Comparison of ENCODE assay signal across 10 mouse cellular contexts in the genomic region with DNA sequence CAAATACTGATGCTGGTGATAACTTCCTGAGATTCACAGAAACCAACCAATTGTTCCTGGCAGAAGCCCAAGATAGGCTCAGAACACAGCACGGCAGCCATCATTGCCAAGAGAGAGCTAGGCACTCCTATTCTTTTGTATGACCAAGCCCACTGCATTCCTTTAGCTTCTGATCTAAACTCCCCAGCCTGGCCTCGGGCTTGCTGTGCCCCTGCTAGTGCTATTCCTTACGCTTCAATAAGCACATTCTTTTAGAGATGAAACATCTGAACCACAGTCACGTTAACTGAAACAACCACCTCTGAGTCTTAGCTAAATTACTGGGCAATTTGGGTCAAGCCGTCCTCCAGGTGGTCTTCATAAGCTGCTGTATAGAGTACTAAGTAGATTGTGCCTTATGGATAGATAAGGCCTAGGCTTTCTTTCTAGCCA. TPM values are rescaled to one million over a fixed set of nuclear protein-coding genes. Genes with fewer than 3 reads are reported as not detected.
DNase-seq lines count a peak whose midpoint lies in the region; ATAC-seq and TF ChIP-seq lines count a peak whose summit lies in the region.
"Had no signal": no experiment of that assay in that cellular context is flagged by ENCODE, and none has a peak within 500 bp of the region (broad histone marks: within the 10 kb centered on the region; RNA-seq: fewer than 3 reads in every experiment).

No protein-coding gene starts in this region.

- WGBS in kidney, postnatal 0 days, result 33% methylated on average over 5 of the region's 5 CpGs
- 33% methylated on average over 5 of the region's 5 CpGs for WGBS in embryonic facial prominence, embryonic 13.5 days
- 72% methylated on average over 5 of the region's 5 CpGs for WGBS in heart, embryonic 10.5 days
- WGBS in intestine, postnatal 0 days, result 71% methylated on average over 5 of the region's 5 CpGs

- H3K36me3 ChIP-seq in kidney, postnatal 0 days (ENCODE audit: insufficient read depth, low read length), result peaks cover 37% of the 10 kb centered on the region; the same call in 1 of the 2 replicates
- H3K36me3 ChIP-seq in embryonic facial prominence, embryonic 13.5 days, result peaks cover 61% of the 10 kb centered on the region
- H3K36me3 ChIP-seq in heart, embryonic 10.5 days, result peaks cover 66% of the 10 kb centered on the region
- peaks cover 53% of the 10 kb centered on the region for H3K36me3 ChIP-seq in intestine, postnatal 0 days (ENCODE audit: control insufficient read depth, insufficient read depth)

- H3K27me3 ChIP-seq in kidney, postnatal 0 days (ENCODE audit: insufficient read depth, low read length), result no peaks in the 10 kb centered on the region
- no peaks in the 10 kb centered on the region for H3K27me3 ChIP-seq in embryonic facial prominence, embryonic 13.5 days
- H3K27me3 ChIP-seq in heart, embryonic 10.5 days (ENCODE audit: insufficient read depth, poor library complexity, severe bottlenecking), result no peaks in the 10 kb centered on the region
- no peaks in the 10 kb centered on the region for H3K27me3 ChIP-seq in intestine, postnatal 0 days (replicated peaks; ENCODE audit: control insufficient read depth, insufficient read depth, low read length)
- H3K27me3 ChIP-seq: embryonic facial prominence, embryonic 12.5 days; limb, embryonic 12.5 days had no signal

- H3K9me3 ChIP-seq in kidney, postnatal 0 days (replicated peaks; ENCODE audit: low read length), result no peaks in the 10 kb centered on the region
- no peaks in the 10 kb centered on the region for H3K9me3 ChIP-seq in embryonic facial prominence, embryonic 13.5 days
- no peaks in the 10 kb centered on the region for H3K9me3 ChIP-seq in heart, embryonic 10.5 days
- no peaks in the 10 kb centered on the region for H3K9me3 ChIP-seq in intestine, postnatal 0 days (ENCODE audit: control insufficient read depth)
- H3K9me3 ChIP-seq: limb, embryonic 12.5 days had no signal

- ATAC-seq in kidney, postnatal 0 days (replicated peaks; ENCODE audit: low FRiP score, low read depth), result no peak; the same call in 1 of the 2 replicates
- ATAC-seq in embryonic facial prominence, embryonic 13.5 days (ENCODE audit: insufficient number of reproducible peaks, insufficient read depth, low FRiP score, low TSS enrichment, low read depth), result no peak
- ATAC-seq in intestine, postnatal 0 days, result no peak

- peak; percentile 61 for DNase-seq in kidney, postnatal 0 days (ENCODE audit: low spot score)
- no peak for DNase-seq in kidney, adult 8-10 months
- DNase-seq in layer of hippocampus, postnatal 14 days (ENCODE audit: low spot score in 2 of 2), result peak; percentile 34 to 67
- DNase-seq in retina, postnatal 7 days (ENCODE audit: low read depth, low spot score), result peak; percentile 11
- DNase-seq in heart, embryonic 10.5 days (ENCODE audit: low spot score), result no peak
- DNase-seq in heart, postnatal 4 days, result no peak

- H3K4me3 ChIP-seq in kidney, postnatal 0 days (replicated peaks; ENCODE audit: low read depth, low read length), result no peak overlapping the region
- no peak overlapping the region for H3K4me3 ChIP-seq in embryonic facial prominence, embryonic 13.5 days
- no peak overlapping the region for H3K4me3 ChIP-seq in heart, embryonic 10.5 days
- H3K4me3 ChIP-seq in intestine, postnatal 0 days (ENCODE audit: low read depth, low read length), result no peak overlapping the region
- H3K4me3 ChIP-seq: embryonic facial prominence, embryonic 12.5 days; limb, embryonic 12.5 days had no signal

- TF ChIP-seq CTCF in kidney, postnatal 0 days (IDR thresholded peaks at IDR 0.05; ENCODE audit: low read depth), result no peak
- TF ChIP-seq CTCF in intestine, postnatal 0 days (IDR thresholded peaks at IDR 0.05; ENCODE audit: low read depth), result no peak

- H3K4me2 ChIP-seq in kidney, postnatal 0 days (ENCODE audit: low read length), result no peak overlapping the region
- H3K4me2 ChIP-seq in embryonic facial prominence, embryonic 13.5 days, result no peak overlapping the region
- no peak overlapping the region for H3K4me2 ChIP-seq in intestine, postnatal 0 days (replicated peaks; ENCODE audit: low read depth)
- H3K4me2 ChIP-seq: embryonic facial prominence, embryonic 12.5 days; limb, embryonic 12.5 days had no signal

- 0 out of 2 replicates have a peak overlapping the region, but pooled peaks have one; percentile 31 for H3K27ac ChIP-seq in kidney, postnatal 0 days
- peak overlapping the region; percentile 39; the same call in 1 of the 2 replicates for H3K27ac ChIP-seq in embryonic facial prominence, embryonic 13.5 days
- H3K27ac ChIP-seq in heart, embryonic 10.5 days, result no peak overlapping the region
- no peak overlapping the region for H3K27ac ChIP-seq in intestine, postnatal 0 days (ENCODE audit: low read depth, low read length)
- H3K27ac ChIP-seq: embryonic facial prominence, embryonic 12.5 days; limb, embryonic 12.5 days had no signal

- no peaks in the 10 kb centered on the region for H3K4me1 ChIP-seq in kidney, postnatal 0 days (replicated peaks; ENCODE audit: insufficient read depth, low read length)
- H3K4me1 ChIP-seq in embryonic facial prominence, embryonic 13.5 days, result peaks cover 26% of the 10 kb centered on the region
- H3K4me1 ChIP-seq in heart, embryonic 10.5 days, result no peaks in the 10 kb centered on the region
- H3K4me1 ChIP-seq in intestine, postnatal 0 days (replicated peaks; ENCODE audit: control insufficient read depth, insufficient read depth, low read length), result peaks cover 6% of the 10 kb centered on the region; the same call in 1 of the 2 replicates
- H3K4me1 ChIP-seq: limb, embryonic 12.5 days had no signal

- no peak overlapping the region for H3K9ac ChIP-seq in kidney, postnatal 0 days (ENCODE audit: low read depth, low read length)
- no peak overlapping the region for H3K9ac ChIP-seq in embryonic facial prominence, embryonic 13.5 days
- no peak overlapping the region for H3K9ac ChIP-seq in intestine, postnatal 0 days (ENCODE audit: low read depth, low read length)
- H3K9ac ChIP-seq: embryonic facial prominence, embryonic 12.5 days; limb, embryonic 12.5 days had no signal

RNA-seq across cellular contexts. Expression of gene Pgd, which starts 53.5 kb away (rescaled TPM):
- 95.4 and 101 TPM in 2 replicates for polyA plus RNA-seq in kidney, postnatal 0 days (2015; fragmentation: Nextera tagmentation; extraction: Ambion mirVana)
- 93.7 and 100 TPM in 2 replicates for polyA plus RNA-seq in embryonic facial prominence, embryonic 13.5 days (2015; fragmentation: Nextera tagmentation; extraction: Ambion mirVana)
- 10 to 100 TPM; 42.8 to 46.4 TPM for total RNA-seq in layer of hippocampus, postnatal 14 days (2021)
- polyA plus RNA-seq in heart, embryonic 10.5 days (2016; fragmentation: Nextera tagmentation; extraction: Ambion mirVana), result 116 and 133 TPM in 2 replicates
- polyA plus RNA-seq in intestine, postnatal 0 days (2015; fragmentation: Nextera tagmentation; extraction: Ambion mirVana), result 109 and 113 TPM in 2 replicates
- total RNA-seq in heart, postnatal 4 days (2021), result 10 to 100 TPM; 50.1 to 55.5 TPM

Comparison
In these comparisons a context has a peak if more than half of its experiments do, and no peak if none do; other contexts are left out.
1. DNase-seq: peak in kidney, postnatal 0 days (single experiment), layer of hippocampus, postnatal 14 days (2 of 2) and retina, postnatal 7 days (single experiment); none in kidney, adult 8-10 months (0 of 2), heart, embryonic 10.5 days (single experiment) and heart, postnatal 4 days (single experiment).
2. H3K27ac ChIP-seq: peak in kidney, postnatal 0 days (single experiment) and embryonic facial prominence, embryonic 13.5 days (single experiment); none in heart, embryonic 10.5 days (single experiment) and intestine, postnatal 0 days (single experiment).